Mouse (Mus musculus): Measurements from ENCODE around the gene Ankmy1.

DNA sequence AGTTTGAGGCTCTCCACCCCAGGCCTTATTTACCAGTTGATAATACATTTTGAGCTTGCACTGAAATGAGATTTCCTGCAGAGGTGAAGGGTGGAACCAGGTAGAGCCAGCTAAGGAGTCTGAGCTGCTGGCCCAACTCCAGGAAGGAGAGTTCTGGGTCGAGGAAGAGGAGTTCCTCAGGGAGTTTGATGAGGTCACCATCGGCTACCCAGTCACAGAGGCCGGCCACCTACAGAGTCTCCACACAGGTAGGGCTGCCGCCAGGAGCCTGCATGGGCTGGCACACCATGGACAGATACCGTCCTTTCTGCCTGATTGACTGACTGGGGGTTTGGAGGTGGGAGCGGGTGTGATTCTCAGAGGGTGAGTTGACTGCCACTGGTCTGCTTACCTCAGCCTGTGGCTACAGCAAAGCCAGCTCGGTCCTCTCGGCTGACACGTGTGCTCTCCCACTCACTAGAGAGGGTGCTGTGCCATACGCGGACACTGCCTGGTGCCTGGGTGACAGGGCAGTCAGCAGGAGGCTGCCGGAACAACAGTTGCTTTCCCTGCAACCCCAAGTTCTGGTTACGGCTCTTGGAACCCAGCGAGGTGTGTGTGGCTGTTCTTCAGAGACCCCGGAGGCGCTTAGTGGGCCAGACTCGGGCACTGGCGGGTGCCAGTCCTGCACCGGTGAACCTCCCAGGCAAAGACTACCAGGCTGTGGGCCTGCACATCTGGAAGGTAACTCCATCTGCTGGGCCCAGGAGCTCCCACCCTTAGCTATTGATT, 40.7 kb upstream of the Ankmy1 start:
- TF ChIP-seq POLR2A (IDR thresholded peaks at IDR 0.05; ENCODE audit: low read depth, low read length) (no peak), CTCF (IDR thresholded peaks at IDR 0.05; ENCODE audit: extremely low read depth, insufficient read length, insufficient replicate concordance, low read depth, low read length) (no peak)
